Mouse (Mus musculus) forebrain, embryonic 14.5 days (tissue): ENCODE results near the gene Gm4756. TPM values are rescaled to one million over a fixed set of nuclear protein-coding genes. Genes with fewer than 3 reads are reported as not detected.
"Not testable (repeated sequence)": the region's sequence is repeated elsewhere in the genome, so short reads cannot be mapped to it uniquely, and the experiment has no call there.

Experiments used
- ATAC-seq: fragments of 200-750 bp; cut with Nextera tagmentation; 2 replicates; pipeline ENCODE4 v1.8.0; 2017; ENCODE audit warnings: mild to moderate bottlenecking, moderate library complexity
- DNase-seq: peaks from one replicate; pipeline ENCODE4 v3.0.0-alpha.2; 2015; ENCODE audit warnings: low spot score
- H3K27ac ChIP-seq: fragments of 300-500 bp; sonication (generic); 2 replicates; pipeline ENCODE4 v1.5.1; 2014; ENCODE audit warnings: low read depth, mild to moderate bottlenecking, control low read depth, low read length, moderate library complexity
- H3K27me3 ChIP-seq: fragments of 300-500 bp; sonication (generic); replicated peaks from 2 replicates; pipeline ENCODE4 v1.6.1; 2014; ENCODE audit warnings: low read length, control low read depth, mixed read lengths; ENCODE audit not compliant: control insufficient read depth, insufficient read depth
- H3K36me3 ChIP-seq: fragments of 300-500 bp; sonication (generic); 2 replicates; pipeline ENCODE4 v1.6.1; 2014; ENCODE audit warnings: low read length, control low read depth; ENCODE audit not compliant: control insufficient read depth, insufficient read depth
- H3K4me1 ChIP-seq: fragments of 300-500 bp; sonication (generic); 2 replicates; pipeline ENCODE4 v1.6.1; 2014; ENCODE audit warnings: antibody characterized with exemption, low read length, control low read depth; ENCODE audit not compliant: control insufficient read depth, insufficient read depth
- H3K4me2 ChIP-seq: fragments of 300-500 bp; sonication (generic); 2 replicates; pipeline ENCODE4 v1.6.1; 2014; ENCODE audit warnings: mild to moderate bottlenecking, control low read depth, low read length
- H3K4me3 ChIP-seq: fragments of 300-500 bp; sonication (generic); 2 replicates; pipeline ENCODE4 v1.5.1; 2014; ENCODE audit warnings: low read depth, low read length, control low read depth
- H3K9ac ChIP-seq: fragments of 300-500 bp; sonication (generic); 2 replicates; pipeline ENCODE4 v1.6.1; 2014; ENCODE audit warnings: mild to moderate bottlenecking, low read length, control low read depth, moderate library complexity
- H3K9me3 ChIP-seq: fragments of 300-500 bp; sonication (generic); replicated peaks from 2 replicates; pipeline ENCODE4 v1.6.1; 2016; ENCODE audit warnings: low read length, control low read depth, mixed read lengths; ENCODE audit not compliant: control insufficient read depth
- WGBS: fragments of 180-500 bp; shearing (Covaris S2); extraction: QIAGEN DNeasy Blood & Tissue Kit; methylation state at CpG from one replicate; pipeline ENCODE4 v1.1.7; 2014; 5-methylcytosine and 5-hydroxymethylcytosine counted together
- polyA plus RNA-seq: library from polyadenylated mRNA; unstranded; fragments of >200 nt; fragmentation: Nextera tagmentation; extraction: Ambion mirVana; gene quantifications from 2 replicates; pipeline ENCODE4 v1.2.1, GENCODE M21; 2014

The Gm4756 gene
- not detected in 2 replicates for polyA plus RNA-seq

- H3K36me3 ChIP-seq, result no peaks in the 10 kb centered on the region
- H3K4me3 ChIP-seq, result no peak within 1 kb of the TSS
- ATAC-seq, result no peak
Observed at GRCm38 (mm10) chr12:72649611-72650330, at the start of gene Gm4756. Gm4756 (minus strand) TSS chr12:72649661.

GRCm38 (mm10) chr12:72694901-72695463 lies 45.5 kb upstream of the Gm4756 start:
- no peak for DNase-seq
- no peak overlapping the region for H3K4me2 ChIP-seq

More at GRCm38 (mm10) chr12:72649611-72650330, at the start of gene Gm4756:
- DNase-seq, result no peak
- H3K4me1 ChIP-seq, result no peaks in the 10 kb centered on the region
- 80% methylated on average over 11 of the region's 11 CpGs for WGBS
- no peak within 1 kb of the TSS for H3K27ac ChIP-seq
- H3K9me3 ChIP-seq, result no peaks in the 10 kb centered on the region
- H3K27me3 ChIP-seq, result no peaks in the 10 kb centered on the region
- no peak within 1 kb of the TSS for H3K9ac ChIP-seq
- H3K4me2 ChIP-seq, result no peak within 1 kb of the TSS

GRCm38 (mm10) chr12:72694438-72694837 lies 45.0 kb upstream of the Gm4756 start:
- DNase-seq (no peak), ATAC-seq (no peak)
- 74% methylated on average over 12 of the region's 12 CpGs for WGBS
- no peaks in the 10 kb centered on the region for H3K36me3 ChIP-seq
- H3K4me3 ChIP-seq, result no peak overlapping the region
- no peak overlapping the region for H3K27ac ChIP-seq
- no peak overlapping the region for H3K4me2 ChIP-seq
- H3K27me3 ChIP-seq, result no peaks in the 10 kb centered on the region
- no peak overlapping the region for H3K9ac ChIP-seq
- H3K4me1 ChIP-seq, result no peaks in the 10 kb centered on the region
- no peaks in the 10 kb centered on the region for H3K9me3 ChIP-seq

More at GRCm38 (mm10) chr12:72694901-72695463, 45.5 kb upstream of the Gm4756 start:
- WGBS, result 58% methylated on average over 9 of the region's 9 CpGs
- no peak overlapping the region for H3K27ac ChIP-seq
- ATAC-seq, result no peak
- H3K9ac ChIP-seq, result no peak overlapping the region
- no peaks in the 10 kb centered on the region for H3K27me3 ChIP-seq
- H3K36me3 ChIP-seq, result no peaks in the 10 kb centered on the region
- no peak overlapping the region for H3K4me3 ChIP-seq
- no peaks in the 10 kb centered on the region for H3K9me3 ChIP-seq
- no peaks in the 10 kb centered on the region for H3K4me1 ChIP-seq

- 51% methylated on average over 6 of the region's 6 CpGs for WGBS
- no peaks in the 10 kb centered on the region for H3K36me3 ChIP-seq
- H3K4me3 ChIP-seq, result no peak overlapping the region
- DNase-seq, result peak; percentile 79
- H3K4me1 ChIP-seq, result no peaks in the 10 kb centered on the region
- H3K27me3 ChIP-seq, result no peaks in the 10 kb centered on the region
- ATAC-seq, result no peak
- no peak overlapping the region for H3K9ac ChIP-seq
- no peak overlapping the region for H3K4me2 ChIP-seq
- no peak overlapping the region for H3K27ac ChIP-seq
- H3K9me3 ChIP-seq, result no peaks in the 10 kb centered on the region
Observed at GRCm38 (mm10) chr12:72693895-72694294, 44.4 kb upstream of the Gm4756 start.

GRCm38 (mm10) chr12:72688281-72688680 lies 38.8 kb upstream of the Gm4756 start:
- H3K9me3 ChIP-seq, H3K27ac ChIP-seq, H3K9ac ChIP-seq, H3K4me2 ChIP-seq, H3K27me3 ChIP-seq, ATAC-seq, H3K36me3 ChIP-seq, H3K4me3 ChIP-seq, DNase-seq, H3K4me1 ChIP-seq: not testable (repeated sequence)
- 17% methylated on average over 2 of the region's 2 CpGs for WGBS

GRCm38 (mm10) chr12:72687741-72688140 lies 38.3 kb upstream of the Gm4756 start:
- H3K4me2 ChIP-seq, DNase-seq, H3K36me3 ChIP-seq, ATAC-seq, H3K9me3 ChIP-seq, H3K27me3 ChIP-seq, H3K27ac ChIP-seq, H3K4me1 ChIP-seq, H3K4me3 ChIP-seq, H3K9ac ChIP-seq: not testable (repeated sequence)
- WGBS, result 2% methylated on average over 6 of the region's 6 CpGs

GRCm38 (mm10) chr12:72686566-72686965 lies 37.1 kb upstream of the Gm4756 start:
- H3K4me2 ChIP-seq, H3K9ac ChIP-seq, H3K27ac ChIP-seq, ATAC-seq, H3K4me1 ChIP-seq, DNase-seq, H3K27me3 ChIP-seq, H3K36me3 ChIP-seq, H3K9me3 ChIP-seq, H3K4me3 ChIP-seq: not testable (repeated sequence)
- WGBS, result 75% methylated on average over 4 of the region's 4 CpGs

GRCm38 (mm10) chr12:72683612-72684011 lies 34.2 kb upstream of the Gm4756 start:
- WGBS, result 100% methylated on average over 3 of the region's 3 CpGs
- no peaks in the 10 kb centered on the region for H3K36me3 ChIP-seq
- H3K27me3 ChIP-seq, result no peaks in the 10 kb centered on the region
- no peaks in the 10 kb centered on the region for H3K9me3 ChIP-seq
- H3K4me1 ChIP-seq, result no peaks in the 10 kb centered on the region
- no peak overlapping the region for H3K27ac ChIP-seq
- H3K4me2 ChIP-seq, result no peak overlapping the region
- no peak overlapping the region for H3K4me3 ChIP-seq
- no peak for DNase-seq
- H3K9ac ChIP-seq, result no peak overlapping the region
- ATAC-seq, result no peak
